Mouse (Mus musculus): ENCODE measurements at regions not wholly inside any gene's neighbourhood (a gene's known extent, or its start where the extent isn't known, plus 50 kb on each side); places are given as distances from the start of the nearest gene placed in this dataset.

- no peak for TF ChIP-seq MYOG (IDR thresholded peaks at IDR 0.05; ENCODE audit: control insufficient read depth, extremely low read depth, insufficient read length)
- TF ChIP-seq CTCF (IDR thresholded peaks at IDR 0.05; ENCODE audit: control insufficient read depth, insufficient read depth, insufficient read length), result no peak
- no peak for TF ChIP-seq MYOD1 (IDR thresholded peaks at IDR 0.05; ENCODE audit: control insufficient read depth, insufficient read length, low read depth)
- no peak for TF ChIP-seq USF1 (IDR thresholded peaks at IDR 0.05; ENCODE audit: low read depth)
- TF ChIP-seq MAX (IDR thresholded peaks at IDR 0.05), result no peak
- TF ChIP-seq FOSL1 (IDR thresholded peaks at IDR 0.05; ENCODE audit: insufficient read depth, low read length, poor library complexity, severe bottlenecking), result no peak
- TF ChIP-seq CEBPB (IDR thresholded peaks at IDR 0.05; ENCODE audit: low read depth), result no peak
Measured at GRCm38 (mm10) chr15:23536691-23537090, 987.9 kb downstream of the Cdh18 start.

All from C2C12 (cell line).